Mouse (Mus musculus): ENCODE measurements at regions not wholly inside any gene's neighbourhood (a gene's known extent, or its start where the extent isn't known, plus 50 kb on each side); places are given as distances from the start of the nearest gene placed in this dataset.

DNA sequence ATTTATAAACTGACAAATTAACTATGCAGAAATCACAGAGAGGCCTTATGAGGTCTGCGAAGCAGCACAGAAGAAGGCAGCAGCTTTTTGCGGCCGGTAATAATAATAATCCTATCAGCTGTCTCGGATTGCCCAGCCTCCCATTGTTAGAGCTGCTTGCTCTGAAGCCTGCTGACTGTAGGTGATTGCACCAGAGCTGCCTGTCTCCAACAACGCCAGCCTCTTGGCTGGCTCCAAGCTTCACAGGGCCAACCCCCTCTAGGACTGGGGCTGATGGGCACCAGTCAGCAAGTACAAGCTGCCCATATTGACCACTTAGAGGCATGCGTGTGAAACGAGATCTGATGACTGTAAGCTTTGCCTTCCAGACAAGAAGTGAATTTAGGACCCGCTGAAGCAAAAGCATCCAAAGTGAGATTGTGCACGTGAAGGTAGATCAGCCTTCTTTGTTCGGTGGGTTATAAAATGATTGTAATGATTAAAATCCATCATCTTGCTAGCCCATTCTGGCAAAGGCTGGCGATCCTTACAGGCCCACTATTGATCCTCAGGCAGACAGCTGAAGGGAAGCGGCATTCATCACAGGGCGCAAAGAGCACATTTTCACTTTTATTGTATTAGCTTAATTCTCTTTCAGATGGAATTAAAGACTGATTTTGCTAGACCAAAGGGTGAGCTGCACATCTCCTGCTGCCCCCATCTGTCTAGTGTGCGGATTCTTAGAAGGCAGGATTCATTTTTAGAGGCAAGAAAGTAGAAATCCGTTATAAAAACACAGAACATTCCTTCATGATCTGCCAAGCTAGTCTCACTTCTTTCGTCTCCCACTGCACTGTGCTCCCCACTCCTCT, 503.2 kb upstream of the Smim15 start:
- no peak for DNase-seq (ENCODE audit: low read depth, low spot score)
- H3K27me3 ChIP-seq, result no peaks in the 10 kb centered on the region
- POLR2A ChIA-PET, result no interaction called here
- CTCF ChIA-PET, result interaction anchor here (1.1 kb wide), 1 partner anchor 13 kb away, joined by 3 read pairs; no protein-coding TSS in a partner anchor
- no peak for ATAC-seq
- TF ChIP-seq CTCF (IDR thresholded peaks at IDR 0.05), result no peak
- in situ Hi-C loops (cut with MboI; ENCODE audit: low pct_unique_long_range_greater_than_20kb), result no loop called here

GRCm38 (mm10) chr13:107540305-107540704, 503.9 kb upstream of the Smim15 start:
- no peak for TF ChIP-seq CTCF (IDR thresholded peaks at IDR 0.05)
- ChIA-PET CTCF (interaction anchor here (1.1 kb wide), 1 partner anchor 14 kb away, joined by 3 read pairs; no protein-coding TSS in a partner anchor), POLR2A (no interaction called here)
- H3K27me3 ChIP-seq, result no peaks in the 10 kb centered on the region
- in situ Hi-C loops (cut with MboI; ENCODE audit: low pct_unique_long_range_greater_than_20kb), result no loop called here
- DNase-seq (ENCODE audit: low read depth, low spot score) (no peak), ATAC-seq (no peak)

GRCm38 (mm10) chr13:107539867-107540266, 504.4 kb upstream of the Smim15 start:
- no peak for TF ChIP-seq CTCF (IDR thresholded peaks at IDR 0.05)
- POLR2A ChIA-PET, result no interaction called here
- DNase-seq (ENCODE audit: low read depth, low spot score) (no peak), ATAC-seq (no peak)
- in situ Hi-C loops (cut with MboI; ENCODE audit: low pct_unique_long_range_greater_than_20kb), result no loop called here
- H3K27me3 ChIP-seq, result no peaks in the 10 kb centered on the region
- CTCF ChIA-PET, result no interaction called here

DNA sequence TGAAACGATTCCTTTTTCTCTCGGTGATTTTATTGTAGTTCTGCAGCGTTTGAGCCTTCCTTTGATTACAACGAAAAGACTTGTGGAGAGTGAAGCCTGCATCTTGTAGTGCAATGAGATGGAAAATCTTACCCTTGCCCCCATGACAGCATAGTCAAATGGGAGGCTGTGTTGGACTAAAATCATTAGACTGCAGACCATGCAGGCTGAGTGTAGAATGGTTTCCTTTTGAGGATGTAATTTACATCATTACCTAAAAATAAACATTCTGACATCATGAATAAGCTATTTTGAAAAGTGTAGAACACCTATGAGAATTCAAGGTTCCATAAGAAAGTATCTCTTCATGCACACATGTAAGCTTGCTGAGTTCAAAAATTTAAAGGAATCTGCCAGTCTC, 504.9 kb upstream of the Smim15 start:
- H3K27me3 ChIP-seq, result no peaks in the 10 kb centered on the region
- DNase-seq (ENCODE audit: low read depth, low spot score) (no peak), ATAC-seq (no peak)
- in situ Hi-C loops (cut with MboI; ENCODE audit: low pct_unique_long_range_greater_than_20kb), result no loop called here
- ChIA-PET CTCF (no interaction called here), POLR2A (no interaction called here)
- no peak for TF ChIP-seq CTCF (IDR thresholded peaks at IDR 0.05)

GRCm38 (mm10) chr13:107535213-107535612, 509.0 kb upstream of the Smim15 start:
- no peaks in the 10 kb centered on the region for H3K27me3 ChIP-seq
- in situ Hi-C loops (cut with MboI; ENCODE audit: low pct_unique_long_range_greater_than_20kb), result no loop called here
- no peak for DNase-seq (ENCODE audit: low read depth, low spot score)
- no peak for TF ChIP-seq CTCF (IDR thresholded peaks at IDR 0.05)
- no peak for ATAC-seq
- ChIA-PET POLR2A (no interaction called here), CTCF (no interaction called here)

GRCm38 (mm10) chr13:107533323-107533722, 510.9 kb upstream of the Smim15 start:
- no peak for ATAC-seq

DNA sequence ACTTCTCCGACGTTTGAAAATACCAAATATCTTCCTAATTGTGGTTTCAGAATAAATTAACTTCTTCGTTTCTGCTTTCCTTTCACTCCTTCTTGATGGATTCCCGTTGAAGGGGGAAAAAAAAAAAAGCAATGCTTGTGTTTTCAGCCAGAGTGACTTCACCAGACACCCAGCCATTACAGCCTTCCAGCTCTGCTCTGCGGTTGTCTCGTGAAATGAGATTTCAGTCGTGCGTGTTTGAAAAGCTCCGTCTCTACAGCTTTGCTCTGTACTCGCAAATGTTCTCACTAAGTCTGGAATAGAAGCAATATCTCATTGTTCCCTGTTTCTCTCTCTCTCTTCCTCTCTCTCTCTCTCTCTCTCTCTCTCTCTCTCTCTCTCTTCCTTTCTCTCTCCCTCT, 509.6 kb upstream of the Kif2a start:
- ATAC-seq, result no peak

More at GRCm38 (mm10) chr13:107533323-107533722, 510.9 kb upstream of the Smim15 start:
- CTCF ChIA-PET, result interaction anchor here (1.0 kb wide), 1 partner anchor 55 kb away, joined by 3 read pairs; no protein-coding TSS in a partner anchor
- POLR2A ChIA-PET, result no interaction called here
- no peak for DNase-seq (ENCODE audit: low read depth, low spot score)
- no peaks in the 10 kb centered on the region for H3K27me3 ChIP-seq
- in situ Hi-C loops (cut with MboI; ENCODE audit: low pct_unique_long_range_greater_than_20kb), result no loop called here
- TF ChIP-seq CTCF (IDR thresholded peaks at IDR 0.05), result no peak

DNA sequence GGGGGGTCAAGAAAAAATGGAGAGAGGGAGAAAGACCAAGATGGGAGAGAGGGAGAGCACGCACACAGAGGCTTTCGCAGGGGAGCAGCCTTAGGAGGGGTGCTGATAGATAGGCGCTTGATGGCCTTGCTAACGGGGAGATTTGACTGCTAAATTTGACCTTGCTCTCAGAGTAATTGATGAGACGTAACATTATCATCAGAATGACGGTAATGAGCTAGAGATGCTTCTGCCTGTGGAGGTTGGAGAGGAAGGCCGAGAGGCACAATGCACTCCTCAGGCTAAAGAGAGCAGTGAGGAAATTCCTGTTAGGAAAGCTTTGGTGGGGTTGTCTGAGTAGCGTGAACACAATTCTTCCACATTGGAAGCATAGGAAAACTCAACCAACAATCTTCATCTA, 509.1 kb upstream of the Kif2a start:
- no peak for TF ChIP-seq CTCF (IDR thresholded peaks at IDR 0.05)
- ATAC-seq, result no peak
- H3K27me3 ChIP-seq, result peaks cover 11% of the 10 kb centered on the region
- ChIA-PET CTCF (interaction anchor here (1.2 to 1.6 kb wide), 2 partner anchors 16 to 17 kb away, joined by 3 read pairs; no protein-coding TSS in a partner anchor), POLR2A (no interaction called here)
- no peak for DNase-seq (ENCODE audit: low read depth, low spot score)
- in situ Hi-C loops (cut with MboI; ENCODE audit: low pct_unique_long_range_greater_than_20kb), result no loop called here

More for the DNA sequence above, 509.6 kb upstream of the Kif2a start:
- no peak for TF ChIP-seq CTCF (IDR thresholded peaks at IDR 0.05)
- no peak for DNase-seq (ENCODE audit: low read depth, low spot score)
- ChIA-PET POLR2A (no interaction called here), CTCF (interaction anchor here (1.2 to 1.6 kb wide), 2 partner anchors 15 to 17 kb away, joined by 3 read pairs; no protein-coding TSS in a partner anchor)
- peaks cover 6% of the 10 kb centered on the region for H3K27me3 ChIP-seq
- in situ Hi-C loops (cut with MboI; ENCODE audit: low pct_unique_long_range_greater_than_20kb), result no loop called here

DNA sequence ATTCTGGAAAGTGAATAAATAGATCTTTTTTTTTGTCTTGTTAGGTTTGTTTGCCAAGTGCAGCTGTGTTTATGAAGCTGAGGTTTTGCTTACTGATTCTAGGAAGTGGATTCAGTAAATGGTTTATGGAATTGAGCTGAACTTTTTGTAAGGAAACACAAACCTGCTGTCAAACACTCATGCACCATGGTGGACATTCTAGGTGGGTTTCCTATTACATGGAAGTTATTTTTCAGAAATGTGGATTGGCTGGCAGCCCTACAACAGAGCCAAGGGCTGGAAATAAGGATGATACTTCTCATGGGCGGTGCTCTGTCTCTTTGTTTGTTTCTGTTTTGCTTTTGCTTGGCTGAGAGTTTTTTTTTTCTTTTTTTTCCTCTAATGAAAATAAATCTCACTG, 508.5 kb upstream of the Kif2a start:
- ATAC-seq (no peak), DNase-seq (ENCODE audit: low read depth, low spot score) (no peak)
- TF ChIP-seq CTCF (IDR thresholded peaks at IDR 0.05), result no peak
- CTCF ChIA-PET, result no interaction called here
- in situ Hi-C loops (cut with MboI; ENCODE audit: low pct_unique_long_range_greater_than_20kb), result no loop called here
- H3K27me3 ChIP-seq, result peaks cover 12% of the 10 kb centered on the region
- POLR2A ChIA-PET, result no interaction called here

DNA sequence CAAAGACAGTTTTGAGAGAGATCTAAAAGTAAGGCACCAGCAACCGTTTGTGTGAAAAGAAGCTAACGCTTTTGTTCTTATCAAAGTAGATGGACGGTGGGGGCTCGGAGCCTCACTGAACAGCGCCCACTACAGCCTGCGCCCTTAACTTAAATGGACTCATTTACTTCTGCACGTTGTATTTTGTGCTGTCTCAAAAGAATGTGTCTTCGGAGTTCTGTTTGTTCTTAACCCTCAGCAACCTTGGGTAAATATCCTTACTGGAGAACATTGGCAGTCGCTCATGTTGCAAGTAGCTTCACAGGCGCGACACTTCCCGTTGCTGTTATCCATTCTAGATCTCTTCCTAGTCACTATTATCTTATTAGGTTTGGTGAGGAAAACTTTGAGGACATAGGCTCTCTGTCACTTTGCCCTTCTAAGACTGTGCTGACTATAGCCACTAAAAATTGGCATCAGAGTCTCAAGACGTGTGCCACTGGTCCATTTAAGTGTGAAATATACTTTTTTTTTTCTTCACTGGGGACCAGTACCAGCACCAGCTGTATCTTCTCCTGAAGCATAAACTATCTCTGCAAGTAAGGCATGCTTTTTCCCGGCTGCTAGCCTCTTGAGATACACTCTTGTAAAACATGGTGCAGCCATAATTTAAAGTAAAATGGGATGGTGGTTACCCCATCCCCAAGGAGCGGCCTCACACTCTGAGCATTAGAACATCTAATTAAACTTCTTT, 507.0 kb upstream of the Kif2a start:
- in situ Hi-C loops (cut with MboI; ENCODE audit: low pct_unique_long_range_greater_than_20kb), result no loop called here
- CTCF ChIA-PET, result no interaction called here
- DNase-seq (ENCODE audit: low read depth, low spot score) (no peak), ATAC-seq (no peak)
- no peak for TF ChIP-seq CTCF (IDR thresholded peaks at IDR 0.05)
- H3K27me3 ChIP-seq, result peaks cover 12% of the 10 kb centered on the region
- POLR2A ChIA-PET, result no interaction called here

DNA sequence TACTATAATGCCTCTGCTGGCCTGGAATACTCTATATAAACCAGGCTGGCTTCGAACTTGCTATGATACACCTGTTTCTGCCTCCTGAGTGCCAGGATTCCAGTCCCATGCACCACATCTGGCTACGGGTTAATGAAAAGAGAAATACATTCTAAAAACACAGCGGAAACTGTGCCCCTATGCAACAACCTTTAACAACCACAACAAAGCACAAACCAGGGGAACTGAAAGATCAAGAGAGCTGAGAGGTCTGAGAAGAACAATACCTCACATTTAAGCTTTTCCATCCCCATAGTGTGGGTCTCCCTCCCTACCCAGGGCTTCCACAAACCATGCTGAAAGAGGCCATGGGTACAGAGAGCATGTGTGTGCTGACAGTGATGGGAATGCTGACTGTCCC, 501.0 kb upstream of the Kif2a start:
- peaks cover 16% of the 10 kb centered on the region for H3K27me3 ChIP-seq
- ChIA-PET CTCF (no interaction called here), POLR2A (interaction anchor here (0.7 kb wide), 2 partner anchors 13 to 191 kb away, joined by 3 read pairs; no protein-coding TSS in a partner anchor)
- ATAC-seq (no peak), DNase-seq (ENCODE audit: low read depth, low spot score) (no peak)
- in situ Hi-C loops (cut with MboI; ENCODE audit: low pct_unique_long_range_greater_than_20kb), result no loop called here
- TF ChIP-seq CTCF (IDR thresholded peaks at IDR 0.05), result no peak
